Mouse (Mus musculus) thymus, adult 2 months (tissue): ENCODE results near the gene Lfng.

Experiments
- CTCF ChIP-seq: fragments of 200-500 bp; IDR thresholded peaks from 2 replicates; pipeline ENCODE4 v1.5.1; 2012; ENCODE audit warnings: mild to moderate bottlenecking, control low read depth, low read length, moderate library complexity, borderline replicate concordance; ENCODE audit not compliant: control insufficient read depth, poor library complexity, insufficient read depth; ENCODE audit errors: extremely low read depth
- POLR2A ChIP-seq: fragments of 200-500 bp; IDR thresholded peaks from 2 replicates; pipeline ENCODE4 v1.6.1; 2012; ENCODE audit warnings: mild to moderate bottlenecking, low read length, control low read depth, moderate library complexity; ENCODE audit not compliant: control insufficient read depth, poor library complexity, insufficient read depth; ENCODE audit errors: extremely low read depth

- no peak for TF ChIP-seq POLR2A
- no peak; the same call in 1 of the 2 replicates for TF ChIP-seq CTCF
Measured at GRCm38 (mm10) chr5:140607001-140607835, at the start of gene Lfng.
